Mouse (Mus musculus) liver, postnatal 0 days (tissue): ENCODE results near the gene Usp2.

Experiments
- CTCF ChIP-seq: sonication (generic); IDR thresholded peaks from 2 replicates; pipeline ENCODE4 v1.5.1; 2016; ENCODE audit warnings: antibody characterized with exemption, low read depth
- EP300 ChIP-seq: IDR thresholded peaks from 2 replicates; pipeline ENCODE4 v1.6.1; 2016; ENCODE audit warnings: antibody characterized with exemption, low read depth, mild to moderate bottlenecking

DNA sequence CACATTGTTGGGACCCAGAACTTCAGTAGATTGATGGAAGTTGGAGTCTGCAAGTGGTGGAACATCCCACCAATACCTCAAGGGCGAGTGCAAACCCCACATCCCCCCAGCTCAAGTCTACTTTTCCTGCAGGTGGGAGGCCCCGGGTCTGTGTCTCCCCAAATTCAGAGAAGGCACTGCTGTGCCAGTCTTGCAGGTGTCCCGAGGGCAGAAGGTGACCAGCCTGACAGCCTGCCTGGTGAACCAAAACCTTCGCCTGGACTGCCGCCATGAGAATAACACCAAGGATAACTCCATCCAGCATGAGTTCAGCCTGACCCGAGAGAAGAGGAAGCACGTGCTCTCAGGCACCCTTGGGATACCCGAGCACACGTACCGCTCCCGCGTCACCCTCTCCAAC lies 20.4 kb upstream of the Usp2 start:
- TF ChIP-seq CTCF (no peak), EP300 (no peak)
